Mouse (Mus musculus) embryonic stem cell, embryonic (primary cell): ENCODE data around the gene Teddm1a.

Experiments used
- CTCF ChIA-PET, 4 experiments: fragments of 300-600 bp in 2 of 4; fragments of 350-600 bp in 2 of 4; sonication (Branson Sonifier 250); formaldehyde crosslinking; loops; one replicate each; lab custom pipeline; 2022; ENCODE audit warnings: inconsistent platforms in 2 of 4; lab: Charles Lee
- POLR2A ChIA-PET, 4 experiments: fragments of 300-600 bp in 2 of 4; fragments of 350-600 bp in 2 of 4; sonication (Branson Sonifier 250); formaldehyde crosslinking; loops; one replicate each; lab custom pipeline; 2022; ENCODE audit warnings: antibody characterized with exemption in 4 of 4, inconsistent platforms in 1 of 4; lab: Charles Lee

The Teddm1a gene

GRCm38 (mm10) chr1:153899731-153900380, 8.3 kb downstream of the Teddm1a start, which contains the start of the genes Glul and Teddm2:
Gene Glul, plus strand, starts transcription at chr1:153899944.
Gene Teddm2, minus strand, starts transcription at chr1:153900228.
- CTCF ChIA-PET, result interaction anchor here (0.6 to 1.7 kb wide), 10 partner anchors 13 to 344 kb away, joined by 3 to 11 read pairs (median 3); partner anchors contain the start of gene Rnasel (in 1 of the 4)
- POLR2A ChIA-PET, result interaction anchor here (0.5 to 3.3 kb wide), 94 partner anchors 8 to 1603 kb away, joined by 3 to 37 read pairs (median 4); partner anchors contain the start of genes Ier5 (in 2 of the 4), Npl (in 2 of the 4) and Rnasel (in 2 of the 4)

- ChIA-PET CTCF (interaction anchor here (0.6 to 1.7 kb wide), 8 partner anchors 10 to 283 kb away, joined by 3 to 11 read pairs (median 3); partner anchors contain the start of gene Rnasel (in 1 of the 4)), POLR2A (interaction anchor here (0.7 to 3.3 kb wide), 68 partner anchors 8 to 1199 kb away, joined by 3 to 37 read pairs (median 6); partner anchors contain the start of genes Ier5 (in 2 of the 4) and Rnasel (in 2 of the 4))
Observed at GRCm38 (mm10) chr1:153900381-153900780, 8.8 kb downstream of the Teddm1a start.

- ChIA-PET CTCF (interaction anchor here in 2 of 4 experiments (0.7 to 1.7 kb wide), 2 partner anchors 9 to 11 kb away, joined by 3 read pairs; no protein-coding TSS in a partner anchor), POLR2A (interaction anchor here in 3 of 4 experiments (0.5 to 3.3 kb wide), 38 partner anchors 7 to 1250 kb away, joined by 3 to 37 read pairs (median 7); partner anchors contain the start of genes Ier5 (in 2 of the 3) and Teddm1a (in 1 of the 3))
Observed at GRCm38 (mm10) chr1:153900860-153901730, 9.6 kb downstream of the Teddm1a start.

- ChIA-PET POLR2A (interaction anchor here in 1 of 4 experiments (0.6 kb wide), 1 partner anchor 754 kb away, joined by 3 read pairs; no protein-coding TSS in a partner anchor), CTCF (no interaction called here)
Observed at GRCm38 (mm10) chr1:153903006-153903405, 11.5 kb downstream of the Teddm1a start.

- POLR2A ChIA-PET, result interaction anchor here in 1 of 4 experiments (1.2 kb wide), 1 partner anchor 19 kb away, joined by 3 read pairs; no protein-coding TSS in a partner anchor
Observed at GRCm38 (mm10) chr1:153904236-153904635, 12.7 kb downstream of the Teddm1a start.

GRCm38 (mm10) chr1:153905884-153906283, 14.3 kb downstream of the Teddm1a start:
- ChIA-PET POLR2A (no interaction called here), CTCF (no interaction called here)

More at GRCm38 (mm10) chr1:153904236-153904635, 12.7 kb downstream of the Teddm1a start:
- CTCF ChIA-PET, result no interaction called here

GRCm38 (mm10) chr1:153908208-153908607, 16.7 kb downstream of the Teddm1a start:
- CTCF ChIA-PET, result interaction anchor here in 1 of 4 experiments (0.6 kb wide), 1 partner anchor 211 kb away, joined by 3 read pairs; no protein-coding TSS in a partner anchor

GRCm38 (mm10) chr1:153908741-153909140, 17.2 kb downstream of the Teddm1a start:
- ChIA-PET POLR2A (interaction anchor here in 3 of 4 experiments (0.8 to 1.8 kb wide), 4 partner anchors 9 to 11 kb away, joined by 3 to 11 read pairs (median 6); partner anchors contain the start of genes Glul (in 3 of the 3) and Teddm2 (in 3 of the 3)), CTCF (no interaction called here)

More at GRCm38 (mm10) chr1:153908208-153908607, 16.7 kb downstream of the Teddm1a start:
- POLR2A ChIA-PET, result interaction anchor here in 2 of 4 experiments (1.2 to 1.8 kb wide), 3 partner anchors 8 to 11 kb away, joined by 4 to 11 read pairs (median 9); partner anchors contain the start of genes Glul (in 2 of the 2) and Teddm2 (in 2 of the 2)

- ChIA-PET POLR2A (interaction anchor here in 2 of 4 experiments (0.8 to 4.0 kb wide), 3 partner anchors 9 to 10 kb away, joined by 3 to 29 read pairs (median 11); partner anchors contain the start of genes Glul (in 2 of the 2) and Teddm2 (in 2 of the 2)), CTCF (no interaction called here)
Observed at GRCm38 (mm10) chr1:153909213-153909962, 17.8 kb downstream of the Teddm1a start.

GRCm38 (mm10) chr1:153909963-153910291, 18.4 kb downstream of the Teddm1a start:
- POLR2A ChIA-PET, result interaction anchor here in 3 of 4 experiments (1.0 to 4.0 kb wide), 4 partner anchors 9 to 171 kb away, joined by 3 to 29 read pairs (median 9); partner anchors contain the start of genes Glul (in 3 of the 3) and Teddm2 (in 3 of the 3)

GRCm38 (mm10) chr1:153910423-153910822, 18.9 kb downstream of the Teddm1a start:
- CTCF ChIA-PET, result interaction anchor here in 1 of 4 experiments (0.9 kb wide), 1 partner anchor 10 kb away, joined by 3 read pairs; no protein-coding TSS in a partner anchor
- POLR2A ChIA-PET, result interaction anchor here (0.9 to 4.0 kb wide), 7 partner anchors 9 to 170 kb away, joined by 3 to 29 read pairs (median 4); partner anchors contain the start of genes Glul (in 4 of the 4) and Teddm2 (in 4 of the 4)

More at GRCm38 (mm10) chr1:153909963-153910291, 18.4 kb downstream of the Teddm1a start:
- CTCF ChIA-PET, result interaction anchor here in 1 of 4 experiments (0.9 kb wide), 1 partner anchor 9 kb away, joined by 3 read pairs; no protein-coding TSS in a partner anchor

- ChIA-PET CTCF (no interaction called here), POLR2A (interaction anchor here (0.5 to 4.0 kb wide), 7 partner anchors 10 to 391 kb away, joined by 3 to 29 read pairs (median 4); partner anchors contain the start of genes Glul (in 4 of the 4) and Teddm2 (in 4 of the 4))
Observed at GRCm38 (mm10) chr1:153911276-153911795, 19.8 kb downstream of the Teddm1a start.

- CTCF ChIA-PET, result no interaction called here
- POLR2A ChIA-PET, result interaction anchor here in 2 of 4 experiments (0.8 to 2.3 kb wide), 4 partner anchors 12 to 21 kb away, joined by 3 to 6 read pairs (median 5); partner anchors contain the start of genes Glul (in 1 of the 2) and Teddm2 (in 1 of the 2)
Observed at GRCm38 (mm10) chr1:153913869-153914268, 22.3 kb downstream of the Teddm1a start.

GRCm38 (mm10) chr1:153918521-153919206, 27.1 kb downstream of the Teddm1a start:
- ChIA-PET POLR2A (interaction anchor here in 2 of 4 experiments (1.0 to 1.5 kb wide), 5 partner anchors 8 to 19 kb away, joined by 3 to 9 read pairs (median 4); partner anchors contain the start of genes Glul (in 2 of the 2) and Teddm2 (in 2 of the 2)), CTCF (interaction anchor here in 1 of 4 experiments (0.6 kb wide), 1 partner anchor 1167 kb away, joined by 6 read pairs; no protein-coding TSS in a partner anchor)

- POLR2A ChIA-PET, result interaction anchor here in 3 of 4 experiments (0.5 to 4.5 kb wide), 5 partner anchors 9 to 336 kb away, joined by 3 to 23 read pairs (median 6); partner anchors contain the start of genes Glul (in 2 of the 3) and Teddm2 (in 2 of the 3)
- CTCF ChIA-PET, result interaction anchor here in 1 of 4 experiments (0.8 kb wide), 1 partner anchor 196 kb away, joined by 3 read pairs; no protein-coding TSS in a partner anchor
Observed at GRCm38 (mm10) chr1:153921642-153922041, 30.1 kb downstream of the Teddm1a start.
